Mouse (Mus musculus) thymus, adult 2 months (tissue): Measurements from ENCODE around the gene Homer2. TPM values are rescaled to one million over a fixed set of nuclear protein-coding genes. Genes with fewer than 3 reads are reported as not detected.

Experiments
- DNase-seq: peaks from one replicate; pipeline ENCODE4 v3.0.0; 2021
- H3K27ac ChIP-seq: fragments of 200-500 bp; 2 replicates; pipeline ENCODE4 v1.5.1; 2012; ENCODE audit warnings: low read length, control low read depth; ENCODE audit not compliant: control insufficient read depth, insufficient read depth
- H3K27me3 ChIP-seq: fragments of 200-500 bp; 2 replicates; pipeline ENCODE4 v1.6.1; 2012; ENCODE audit warnings: mild to moderate bottlenecking, low read length, moderate library complexity, mixed read lengths; ENCODE audit not compliant: control insufficient read depth, insufficient read depth
- H3K36me3 ChIP-seq: fragments of 200-500 bp; 2 replicates; pipeline ENCODE4 v1.6.1; 2012; ENCODE audit warnings: mild to moderate bottlenecking, low read length, moderate library complexity; ENCODE audit not compliant: control insufficient read depth, insufficient read depth
- H3K4me1 ChIP-seq: fragments of 200-500 bp; replicated peaks from 2 replicates; pipeline ENCODE4 v1.6.1; 2012; ENCODE audit warnings: low read length; ENCODE audit not compliant: control insufficient read depth, insufficient read depth
- H3K4me3 ChIP-seq: fragments of 200-500 bp; 2 replicates; pipeline ENCODE4 v1.5.1; 2012; ENCODE audit warnings: mild to moderate bottlenecking, low read length, control low read depth, moderate library complexity; ENCODE audit not compliant: control insufficient read depth, insufficient read depth
- CTCF ChIP-seq: fragments of 200-500 bp; IDR thresholded peaks from 2 replicates; pipeline ENCODE4 v1.5.1; 2012; ENCODE audit warnings: mild to moderate bottlenecking, control low read depth, low read length, moderate library complexity, borderline replicate concordance; ENCODE audit not compliant: control insufficient read depth, poor library complexity, insufficient read depth; ENCODE audit errors: extremely low read depth
- POLR2A ChIP-seq: fragments of 200-500 bp; IDR thresholded peaks from 2 replicates; pipeline ENCODE4 v1.6.1; 2012; ENCODE audit warnings: mild to moderate bottlenecking, low read length, control low read depth, moderate library complexity; ENCODE audit not compliant: control insufficient read depth, poor library complexity, insufficient read depth; ENCODE audit errors: extremely low read depth
- WGBS: fragments of 180-500 bp; shearing (Covaris S2); methylation state at CpG from one replicate; pipeline ENCODE4 v1.1.7; 2018; 5-methylcytosine and 5-hydroxymethylcytosine counted together
- polyA plus RNA-seq: library from polyadenylated mRNA; depleted of rRNA; stranded (reverse); fragments of >200 nt; gene quantifications from 2 replicates; pipeline ENCODE4 v1.2.3, GENCODE M21; 2012

Homer2 gene
- polyA plus RNA-seq, 1 experiment = 2.4 TPM

GRCm38 (mm10) chr7:81706416-81707391 lies 623 bp downstream of the Homer2 start:
- peak overlapping the region; percentile 16; the same call in 1 of the 2 replicates for H3K4me3 ChIP-seq
- 2% methylated on average over 114 of the region's 114 CpGs for WGBS
- DNase-seq = no peak

DNA sequence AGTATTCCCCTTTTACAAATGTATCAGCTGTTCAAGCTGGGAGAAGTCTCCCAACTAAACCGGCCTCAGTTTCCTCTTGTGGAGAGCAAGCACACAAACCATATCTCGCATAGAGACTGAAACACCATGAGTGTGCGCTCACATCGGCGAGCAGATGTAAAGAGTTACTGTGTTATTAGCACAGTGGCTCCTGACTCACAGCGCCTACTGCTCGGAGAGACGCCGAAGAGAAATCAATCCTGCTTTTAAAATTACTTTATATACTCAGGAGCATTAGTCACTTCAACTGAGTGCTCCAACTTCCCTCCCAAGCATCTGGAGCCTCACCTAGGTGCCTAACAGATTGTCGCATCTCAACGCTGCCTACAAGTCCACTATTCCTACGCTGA lies 1.3 kb downstream of the Homer2 start:
- Histone ChIP-seq H3K4me1 (peaks cover 4% of the 10 kb centered on the region; the same call in 1 of the 2 replicates), H3K27ac (no peak overlapping the region), H3K4me3 (no peak overlapping the region), H3K36me3 (no peaks in the 10 kb centered on the region), H3K27me3 (peaks cover 9% of the 10 kb centered on the region; the same call in 1 of the 2 replicates)
- DNase-seq = no peak
- TF ChIP-seq CTCF = no peak
- no peak for TF ChIP-seq POLR2A
- WGBS = 59% methylated on average over 12 of the region's 12 CpGs

More at GRCm38 (mm10) chr7:81706416-81707391, 623 bp downstream of the Homer2 start:
- Histone ChIP-seq H3K27me3 (peaks cover 9% of the 10 kb centered on the region; the same call in 1 of the 2 replicates), H3K36me3 (no peaks in the 10 kb centered on the region), H3K27ac (no peak overlapping the region), H3K4me1 (peaks cover 4% of the 10 kb centered on the region; the same call in 1 of the 2 replicates)
- TF ChIP-seq POLR2A (no peak), CTCF (0 out of 2 replicates have a peak, but pooled peaks have one; percentile 14)

DNA sequence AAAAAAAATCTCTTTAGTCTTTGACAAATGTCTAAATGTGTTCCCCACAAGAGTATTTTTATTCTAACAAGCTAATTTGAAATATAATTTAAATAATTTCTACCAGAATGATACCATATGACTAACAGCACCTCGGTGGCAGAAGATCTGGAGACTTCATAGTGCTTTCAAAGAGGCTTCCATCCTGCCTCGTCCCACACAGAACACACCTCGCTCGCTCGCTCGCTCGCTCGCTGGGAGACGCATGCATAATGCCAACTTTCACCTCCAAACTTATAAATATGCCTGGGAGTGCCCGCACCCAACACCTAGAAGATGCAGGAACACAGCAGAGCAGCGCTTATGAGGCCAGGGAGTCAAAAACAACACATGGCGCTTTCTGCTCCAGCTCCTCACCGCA lies 9.0 kb downstream of the Homer2 start:
- no peak for DNase-seq
- 93% methylated on average over 13 of the region's 13 CpGs for WGBS
- Histone ChIP-seq H3K27ac (no peak overlapping the region), H3K4me3 (no peak overlapping the region), H3K36me3 (no peaks in the 10 kb centered on the region), H3K27me3 (no peaks in the 10 kb centered on the region), H3K4me1 (no peaks in the 10 kb centered on the region)
- no peak for TF ChIP-seq POLR2A
- TF ChIP-seq CTCF = no peak

- H3K27me3 ChIP-seq = no peaks in the 10 kb centered on the region
- 89% methylated on average over 4 of the region's 4 CpGs for WGBS
Measured at GRCm38 (mm10) chr7:81697954-81698353, 9.4 kb downstream of the Homer2 start.

GRCm38 (mm10) chr7:81695763-81696533 lies 11.4 kb downstream of the Homer2 start:
- 87% methylated on average over 16 of the region's 16 CpGs for WGBS
- Histone ChIP-seq H3K27me3 (no peaks in the 10 kb centered on the region), H3K4me3 (no peak overlapping the region), H3K27ac (no peak overlapping the region), H3K36me3 (no peaks in the 10 kb centered on the region), H3K4me1 (no peaks in the 10 kb centered on the region)
- no peak for TF ChIP-seq CTCF
- DNase-seq = no peak

More at GRCm38 (mm10) chr7:81697954-81698353, 9.4 kb downstream of the Homer2 start:
- Histone ChIP-seq H3K4me3 (no peak overlapping the region), H3K27ac (no peak overlapping the region), H3K4me1 (no peaks in the 10 kb centered on the region), H3K36me3 (no peaks in the 10 kb centered on the region)
- TF ChIP-seq POLR2A (no peak), CTCF (no peak)
- DNase-seq = no peak

- Histone ChIP-seq H3K36me3 (no peaks in the 10 kb centered on the region), H3K4me3 (no peak overlapping the region), H3K4me1 (no peaks in the 10 kb centered on the region), H3K27ac (no peak overlapping the region), H3K27me3 (no peaks in the 10 kb centered on the region)
- 81% methylated on average over 5 of the region's 5 CpGs for WGBS
- TF ChIP-seq POLR2A = no peak
- no peak for TF ChIP-seq CTCF
- DNase-seq = no peak
Measured at GRCm38 (mm10) chr7:81691067-81691466, 16.3 kb downstream of the Homer2 start.
